Mouse (Mus musculus) erythroblast, embryonic 14.5 days (primary cell): ENCODE data around the gene Adamtsl4.
"Not testable (repeated sequence)": the region's sequence is repeated elsewhere in the genome, so short reads cannot be mapped to it uniquely, and the experiment has no call there.

Experiments
- GATA1 ChIP-seq: IDR thresholded peaks from 2 replicates; pipeline ENCODE4 v1.6.1; 2012; ENCODE audit warnings: low read length, inconsistent platforms, mixed read lengths
- TAL1 ChIP-seq: IDR thresholded peaks from 3 replicates; pipeline ENCODE4 v1.6.1; 2012; ENCODE audit warnings: low read length, inconsistent platforms, mixed read lengths

- TF ChIP-seq GATA1, TAL1: not testable (repeated sequence)
These were observed 2.8 kb upstream of the Adamtsl4 start for GRCm38 (mm10) chr3:95690552-95690951.
